Mouse (Mus musculus) adrenal gland, adult 2 months (tissue): ENCODE measurements at regions not wholly inside any gene's neighbourhood (a gene's known extent, or its start where the extent isn't known, plus 50 kb on each side); places are given as distances from the start of the nearest gene placed in this dataset.

ENCODE experiments used
- DNase-seq: peaks from one replicate; pipeline ENCODE4 v3.0.0; 2021
- microRNA-seq, 2 experiments: library from miRNA; unstranded; fragments of <30 nt; microRNA quantifications; one replicate each; pipeline ENCODE4 v1.2.0; 2021

- DNase-seq: no peak
These were observed 68.5 kb upstream of the Klf12 start for GRCm38 (mm10) chr14:100352961-100353452.

GRCm38 (mm10) chr14:100351004-100351403 is 66.5 kb upstream of the Klf12 start:
- no peak for DNase-seq

GRCm38 (mm10) chr14:100350021-100350790 is 65.7 kb upstream of the Klf12 start:
- no peak for DNase-seq

- DNase-seq: peak; percentile 64
These were observed 64.1 kb upstream of the Klf12 start for GRCm38 (mm10) chr14:100348336-100349164.

GRCm38 (mm10) chr14:100336926-100337325 is 52.4 kb upstream of the Klf12 start:
- DNase-seq: peak; percentile 74

Small RNAs in the stretch of these regions (microRNA-seq; reads per million reads assigned to microRNA genes)
- 0 reads per million in 2 experiments for gene Gm22401
